Mouse (Mus musculus): ENCODE data around the gene Mrpl54.

DNA sequence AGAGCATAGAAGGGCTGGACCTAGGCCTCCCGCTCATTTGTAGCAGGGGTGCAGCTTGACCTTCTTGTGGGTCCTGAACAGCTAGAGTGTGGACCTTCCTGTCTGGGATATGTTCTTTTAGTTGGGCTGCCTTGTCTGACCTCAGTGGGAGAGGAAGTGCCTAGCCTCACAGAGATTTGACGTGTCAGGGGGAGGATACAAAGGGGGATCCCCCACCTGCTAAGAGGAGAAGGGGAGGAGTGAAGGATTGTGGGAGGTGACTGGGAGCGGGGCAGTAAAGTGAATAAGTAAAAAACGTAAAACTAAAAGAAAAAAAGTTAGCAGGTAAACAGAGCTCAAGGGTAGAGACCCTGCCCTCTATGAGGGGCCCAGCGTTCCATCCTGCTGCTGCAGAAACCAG lies 42.8 kb upstream of the Mrpl54 start:
- TF ChIP-seq CTCF (conservative IDR thresholded peaks at IDR 0.05; ENCODE audit: insufficient read depth, insufficient read length, low read depth, low read length) (no peak), POLR2A (IDR thresholded peaks at IDR 0.05; ENCODE audit: low read depth, low read length) (no peak)

Measured in kidney, adult 2 months (tissue).